Mouse (Mus musculus) midbrain, postnatal 0 days (tissue): ENCODE measurements around the gene Clec4g. TPM values are rescaled to one million over a fixed set of nuclear protein-coding genes. Genes with fewer than 3 reads are reported as not detected.

Experiments used
- ATAC-seq: fragments of 200-750 bp; cut with Nextera tagmentation; 2 replicates; pipeline ENCODE4 v1.8.0; 2017; ENCODE audit warnings: moderate number of reproducible peaks, mild to moderate bottlenecking, moderate TSS enrichment, moderate library complexity; ENCODE audit not compliant: low FRiP score
- DNase-seq: peaks from one replicate; pipeline ENCODE4 v3.0.0-alpha.2; 2015; ENCODE audit warnings: low spot score
- H3K27ac ChIP-seq: fragments of 300-500 bp; sonication (generic); 2 replicates; pipeline ENCODE4 v1.5.1; 2014; ENCODE audit warnings: low read depth, mild to moderate bottlenecking, low read length, mixed read lengths
- H3K27me3 ChIP-seq: fragments of 300-500 bp; sonication (generic); 2 replicates; pipeline ENCODE4 v1.6.1; 2014; ENCODE audit warnings: low read length, control low read depth, mixed read lengths; ENCODE audit not compliant: insufficient read depth
- H3K36me3 ChIP-seq: fragments of 300-500 bp; sonication (generic); 2 replicates; pipeline ENCODE4 v1.6.1; 2014; ENCODE audit warnings: low read length, control low read depth, mixed read lengths; ENCODE audit not compliant: insufficient read depth
- H3K4me1 ChIP-seq: fragments of 300-500 bp; sonication (generic); 2 replicates; pipeline ENCODE4 v1.6.1; 2014; ENCODE audit warnings: mild to moderate bottlenecking, control low read depth, antibody characterized with exemption, low read length, mixed read lengths; ENCODE audit not compliant: insufficient read depth
- H3K4me2 ChIP-seq: fragments of 300-500 bp; sonication (generic); 2 replicates; pipeline ENCODE4 v1.6.1; 2014; ENCODE audit warnings: low read depth, mild to moderate bottlenecking, low read length, mixed read lengths; ENCODE audit not compliant: poor library complexity, severe bottlenecking
- H3K4me3 ChIP-seq: fragments of 300-500 bp; sonication (generic); 2 replicates; pipeline ENCODE4 v1.5.1; 2014; ENCODE audit warnings: low read depth, mild to moderate bottlenecking, low read length, moderate library complexity
- H3K9ac ChIP-seq: fragments of 300-500 bp; sonication (generic); replicated peaks from 2 replicates; pipeline ENCODE4 v1.6.1; 2014; ENCODE audit warnings: mild to moderate bottlenecking, low read length, moderate library complexity, mixed read lengths; ENCODE audit not compliant: poor library complexity, severe bottlenecking
- H3K9me3 ChIP-seq: fragments of 300-500 bp; sonication (generic); 2 replicates; pipeline ENCODE4 v1.6.1; 2016; ENCODE audit warnings: low read length, control low read depth
- CTCF ChIP-seq: IDR thresholded peaks from 2 replicates; pipeline ENCODE4 v1.5.1; 2016; ENCODE audit warnings: antibody characterized with exemption, mild to moderate bottlenecking
- WGBS: fragments of 180-500 bp; shearing (Covaris S2); extraction: QIAGEN DNeasy Blood & Tissue Kit; methylation state at CpG from one replicate; pipeline ENCODE4 v1.1.7; 2014; 5-methylcytosine and 5-hydroxymethylcytosine counted together
- polyA plus RNA-seq: library from polyadenylated mRNA; unstranded; fragments of >200 nt; fragmentation: Nextera tagmentation; extraction: Ambion mirVana; gene quantifications from 2 replicates; pipeline ENCODE4 v1.2.1, GENCODE M21; 2015
- total RNA-seq: library from RNA; depleted of rRNA; stranded (reverse); fragments of >200 nt; gene quantifications from 2 replicates; pipeline ENCODE4 v1.2.3, GENCODE M21; 2014

Clec4g gene
- total and polyA plus RNA-seq, 2 experiments from 2014 or later: not detected

DNA sequence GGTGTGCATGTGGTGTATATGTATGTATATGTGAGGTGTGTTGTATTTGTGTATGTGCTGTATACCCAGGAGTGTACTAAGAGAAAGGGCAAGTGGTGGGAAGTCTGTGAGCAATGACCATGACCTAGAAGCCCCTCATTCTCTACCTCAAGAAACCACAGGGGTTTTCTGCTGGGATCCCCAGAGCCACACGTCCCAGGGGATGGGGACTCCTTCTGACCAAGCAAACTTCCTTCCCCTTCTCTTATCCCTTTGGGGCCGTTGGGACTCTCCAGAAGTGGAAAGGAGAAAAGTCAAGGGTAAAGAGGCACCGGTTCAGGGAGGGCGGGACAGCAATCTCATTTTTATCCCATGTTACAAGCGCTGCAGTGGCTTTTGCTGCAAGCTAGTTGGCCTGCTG, 35.0 kb downstream of the Clec4g start:
- Histone ChIP-seq H3K4me1 (no peaks in the 10 kb centered on the region), H3K4me3 (no peak overlapping the region), H3K27me3 (no peaks in the 10 kb centered on the region), H3K36me3 (peaks cover 11% of the 10 kb centered on the region; the same call in 1 of the 2 replicates), H3K27ac (no peak overlapping the region), H3K9me3 (no peaks in the 10 kb centered on the region), H3K9ac (no peak overlapping the region), H3K4me2 (no peak overlapping the region)
- no peak for TF ChIP-seq CTCF
- 69% methylated on average over 5 of the region's 5 CpGs for WGBS
- DNase-seq (no peak), ATAC-seq (no peak)

DNA sequence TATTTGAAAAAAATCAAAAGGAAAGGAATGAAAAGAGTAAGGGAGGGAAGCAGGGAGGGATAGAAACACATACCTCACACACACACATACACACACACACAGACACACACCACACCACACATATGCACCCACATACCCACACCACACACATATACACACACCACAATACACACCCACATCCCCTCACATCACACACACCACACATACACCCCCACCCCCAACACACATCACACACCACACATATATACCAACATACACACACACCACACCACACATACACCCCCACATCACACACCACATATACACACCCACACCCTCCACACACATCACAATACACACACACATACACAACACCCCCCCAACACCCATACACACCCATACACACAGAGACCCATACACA, 35.9 kb downstream of the Clec4g start:
- H3K4me1 ChIP-seq: no peaks in the 10 kb centered on the region
- no peak overlapping the region for H3K4me3 ChIP-seq
- ATAC-seq (peak; percentile 45; the same call in 1 of the 2 replicates), DNase-seq (no peak)
- H3K4me2 ChIP-seq: no peak overlapping the region
- no peaks in the 10 kb centered on the region for H3K27me3 ChIP-seq
- H3K9ac ChIP-seq: no peak overlapping the region
- no peaks in the 10 kb centered on the region for H3K9me3 ChIP-seq
- no peak for TF ChIP-seq CTCF
- H3K36me3 ChIP-seq: peaks cover 18% of the 10 kb centered on the region
- H3K27ac ChIP-seq: no peak overlapping the region

DNA sequence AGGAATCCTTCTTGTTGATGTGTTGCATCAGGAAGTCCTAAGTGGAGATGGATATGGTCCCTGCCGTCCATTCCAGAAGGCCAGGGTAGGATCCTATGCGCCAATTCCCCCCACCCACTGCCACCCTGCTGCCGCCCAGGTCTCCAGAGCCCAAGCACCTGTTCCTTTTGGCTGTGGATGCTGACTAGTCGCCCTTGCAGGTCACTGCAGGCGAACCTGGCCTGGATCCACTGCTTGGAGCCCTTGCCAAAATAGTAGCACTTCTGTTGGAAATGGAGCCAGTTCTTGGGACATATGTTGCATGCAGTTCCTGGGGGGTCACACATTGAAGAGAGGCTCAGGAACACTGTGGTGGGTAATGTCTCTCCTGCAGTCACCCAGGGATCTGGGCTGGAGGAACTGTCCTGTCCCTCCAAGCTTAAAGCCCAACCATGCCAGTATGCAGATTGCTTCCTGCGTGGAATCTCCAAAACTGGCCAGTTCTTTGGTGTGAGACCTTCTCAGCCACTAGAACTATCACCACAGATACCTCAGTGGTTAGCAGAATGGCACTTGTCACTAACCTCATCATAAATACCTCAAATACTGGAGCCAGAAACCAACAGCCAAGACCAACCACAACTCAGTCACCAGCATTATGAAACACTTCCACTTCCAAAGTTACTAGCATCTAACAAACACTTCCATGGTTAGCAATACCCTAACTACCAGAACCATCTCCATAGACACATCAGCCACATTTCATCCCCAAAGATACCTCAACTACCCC, 36.9 kb downstream of the Clec4g start:
- Histone ChIP-seq H3K9me3 (no peaks in the 10 kb centered on the region), H3K36me3 (peaks cover 25% of the 10 kb centered on the region), H3K27ac (no peak overlapping the region), H3K9ac (no peak overlapping the region), H3K4me2 (no peak overlapping the region), H3K4me3 (no peak overlapping the region), H3K4me1 (no peaks in the 10 kb centered on the region), H3K27me3 (no peaks in the 10 kb centered on the region)
- WGBS: 80% methylated on average over 6 of the region's 6 CpGs
- no peak for TF ChIP-seq CTCF
- peak; percentile 57 for DNase-seq
- ATAC-seq: no peak

DNA sequence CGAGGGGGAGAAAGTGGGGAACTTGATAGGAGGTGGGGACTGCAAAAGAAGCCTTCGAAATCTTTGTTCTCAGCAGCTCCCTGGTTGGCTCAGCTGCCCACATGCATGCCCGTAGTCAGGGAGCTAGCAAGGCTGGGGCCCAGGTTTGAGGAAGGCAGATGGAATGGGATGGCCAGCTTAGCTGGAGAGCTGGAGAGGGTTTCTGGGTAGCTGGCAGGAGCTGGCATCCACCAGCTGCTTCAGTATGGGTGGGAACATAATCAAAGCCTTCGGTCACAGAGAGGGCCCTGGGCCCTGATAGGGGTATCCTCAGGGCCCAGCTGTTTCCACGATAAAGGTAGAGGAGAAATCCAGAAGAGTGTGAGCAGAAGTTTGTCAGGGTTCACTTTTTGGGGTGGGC, 38.0 kb downstream of the Clec4g start:
- H3K36me3 ChIP-seq: peaks cover 25% of the 10 kb centered on the region
- no peak overlapping the region for H3K4me2 ChIP-seq
- DNase-seq (peak; percentile 54), ATAC-seq (no peak)
- no peaks in the 10 kb centered on the region for H3K27me3 ChIP-seq
- no peak overlapping the region for H3K27ac ChIP-seq
- no peak overlapping the region for H3K4me3 ChIP-seq
- H3K9me3 ChIP-seq: no peaks in the 10 kb centered on the region
- 94% methylated on average over 5 of the region's 5 CpGs for WGBS
- 0 out of 2 replicates have a peak, but pooled peaks cover under 1% of the 10 kb centered on the region for H3K4me1 ChIP-seq
- H3K9ac ChIP-seq: no peak overlapping the region
- no peak for TF ChIP-seq CTCF

DNA sequence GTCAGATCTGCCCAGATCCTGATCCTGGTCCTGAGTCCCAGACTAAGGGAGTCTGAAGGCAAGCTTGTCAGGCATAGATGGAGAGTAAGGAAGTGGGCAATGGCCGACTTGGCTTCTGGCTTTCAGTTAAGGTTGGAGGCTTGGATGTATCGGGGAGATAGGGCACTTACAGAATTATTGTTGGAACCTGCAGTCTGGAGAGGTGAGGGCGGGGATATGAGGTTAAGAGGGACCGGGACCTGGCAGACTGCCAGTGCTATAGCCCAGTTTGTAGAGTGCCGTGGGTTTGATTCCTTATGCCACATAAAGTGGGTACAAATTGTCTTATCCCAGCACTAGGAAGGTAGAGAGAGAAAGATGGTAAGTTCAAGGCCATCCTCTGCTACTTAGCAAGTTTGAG, 40.8 kb downstream of the Clec4g start:
- Histone ChIP-seq H3K36me3 (peaks cover 25% of the 10 kb centered on the region), H3K27me3 (no peaks in the 10 kb centered on the region), H3K9me3 (no peaks in the 10 kb centered on the region), H3K4me1 (0 out of 2 replicates have a peak, but pooled peaks cover 2% of the 10 kb centered on the region), H3K4me2 (no peak overlapping the region), H3K9ac (no peak overlapping the region), H3K27ac (no peak overlapping the region), H3K4me3 (no peak overlapping the region)
- ATAC-seq (no peak), DNase-seq (no peak)
- TF ChIP-seq CTCF: no peak
- WGBS: 94% methylated on average over 5 of the region's 5 CpGs

DNA sequence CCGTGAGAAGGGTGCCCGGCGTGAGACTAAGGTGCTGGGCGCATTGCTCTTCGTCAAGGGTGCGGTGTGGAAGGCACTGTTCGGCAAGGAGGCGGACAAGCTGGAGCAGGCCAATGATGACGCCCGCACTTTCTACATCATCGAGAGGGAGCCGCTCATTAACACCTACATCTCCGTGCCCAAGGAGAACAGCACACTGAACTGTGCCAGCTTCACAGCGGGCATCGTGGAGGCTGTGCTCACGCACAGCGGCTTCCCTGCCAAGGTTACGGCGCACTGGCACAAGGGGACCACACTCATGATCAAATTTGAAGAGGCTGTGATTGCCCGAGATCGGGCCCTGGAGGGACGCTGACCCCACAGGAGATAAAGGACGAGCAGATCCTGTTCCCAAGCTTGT, 41.2 kb downstream of the Clec4g start:
- H3K4me2 ChIP-seq: no peak overlapping the region
- no peaks in the 10 kb centered on the region for H3K9me3 ChIP-seq
- no peak for TF ChIP-seq CTCF
- peaks cover 25% of the 10 kb centered on the region for H3K36me3 ChIP-seq
- 0 out of 2 replicates have a peak, but pooled peaks cover 2% of the 10 kb centered on the region for H3K4me1 ChIP-seq
- DNase-seq (no peak), ATAC-seq (no peak)
- H3K4me3 ChIP-seq: no peak overlapping the region
- no peaks in the 10 kb centered on the region for H3K27me3 ChIP-seq
- H3K9ac ChIP-seq: no peak overlapping the region
- H3K27ac ChIP-seq: no peak overlapping the region
- WGBS: 96% methylated on average over 23 of the region's 23 CpGs
